Mouse (Mus musculus) heart, adult 2 months (tissue): ENCODE data around the gene Gramd1b. TPM values are rescaled to one million over a fixed set of nuclear protein-coding genes. Genes with fewer than 3 reads are reported as not detected.

Experiments
- DNase-seq, 2 experiments: peaks; one replicate each; pipeline ENCODE4 v3.0.0; 2021
- H3K27ac ChIP-seq: fragments of 200-600 bp; 2 replicates; pipeline ENCODE4 v1.8.1; 2022
- H3K27me3 ChIP-seq: fragments of 200-500 bp; 2 replicates; pipeline ENCODE4 v1.6.1; 2012; ENCODE audit warnings: mild to moderate bottlenecking, low read length, inconsistent platforms, mixed read lengths; ENCODE audit not compliant: control insufficient read depth, insufficient read depth
- H3K36me3 ChIP-seq: fragments of 200-500 bp; 2 replicates; pipeline ENCODE4 v1.6.1; 2012; ENCODE audit warnings: low read length, inconsistent platforms; ENCODE audit not compliant: control insufficient read depth, insufficient read depth
- H3K4me1 ChIP-seq: fragments of 200-500 bp; 2 replicates; pipeline ENCODE4 v1.6.1; 2011; ENCODE audit warnings: low read length; ENCODE audit not compliant: control insufficient read depth, insufficient read depth
- H3K4me3 ChIP-seq: fragments of 200-600 bp; 2 replicates; pipeline ENCODE4 v1.8.1; 2022
- H3K79me2 ChIP-seq: fragments of 200-500 bp; replicated peaks from 2 replicates; pipeline ENCODE4 v1.6.1; 2012; ENCODE audit warnings: mild to moderate bottlenecking, inconsistent platforms, low read length, moderate library complexity, mixed read lengths; ENCODE audit not compliant: control insufficient read depth, insufficient read depth
- H3K9ac ChIP-seq: fragments of 200-500 bp; 2 replicates; pipeline ENCODE4 v1.6.1; 2012; ENCODE audit warnings: low read depth, mild to moderate bottlenecking, control low read depth, inconsistent platforms, low read length, mixed read lengths
- CTCF ChIP-seq: fragments of 200-600 bp; IDR thresholded peaks from 2 replicates; pipeline ENCODE4 v1.8.1; 2022; ENCODE audit warnings: antibody characterized with exemption, mild to moderate bottlenecking, moderate library complexity
- EP300 ChIP-seq: fragments of 200-500 bp; IDR thresholded peaks from 2 replicates; pipeline ENCODE4 v1.6.1; 2011; ENCODE audit warnings: low read depth, low read length, control low read depth; ENCODE audit not compliant: insufficient read depth
- POLR2A ChIP-seq: fragments of 200-500 bp; IDR thresholded peaks from 2 replicates; pipeline ENCODE4 v1.6.1; 2011; ENCODE audit warnings: mild to moderate bottlenecking, low read depth, low read length, control low read depth; ENCODE audit not compliant: insufficient read depth
- WGBS: fragments of 180-500 bp; shearing (Covaris S2); methylation state at CpG from one replicate; pipeline ENCODE4 v1.1.7; 2018; 5-methylcytosine and 5-hydroxymethylcytosine counted together
- intact Hi-C: fragments of 180-260 bp; cut with DNase I; formaldehyde crosslinking; loops from one replicate; pipeline ENCODE4 v1.15.1; 2025
- polyA plus RNA-seq: library from polyadenylated mRNA; depleted of rRNA; stranded (reverse); fragments of >200 nt; gene quantifications from 2 replicates; pipeline ENCODE4 v1.2.3, GENCODE M21; 2012
- total RNA-seq, 2 experiments: library from RNA; stranded (reverse); gene quantifications; 2 replicates each; pipeline ENCODE4 v1.2.3; 2021

Gramd1b gene
- total and polyA plus RNA-seq, 3 experiments = 16.9 to 25.0 (median 17.3) TPM

GRCm38 (mm10) chr9:40418803-40419202 lies 112.4 kb downstream of the Gramd1b start:
- peak in 1 of 2 experiments; percentile 38 for DNase-seq
- peaks cover 3% of the 10 kb centered on the region; the same call in 1 of the 2 replicates for H3K36me3 ChIP-seq
- peak overlapping the region; percentile 65 for H3K27ac ChIP-seq
- H3K9ac ChIP-seq = peak overlapping the region; percentile 17; the same call in 1 of the 2 replicates
- peaks cover 6% of the 10 kb centered on the region; the same call in 1 of the 2 replicates for H3K4me1 ChIP-seq
- 0 out of 2 replicates have a peak overlapping the region, but pooled peaks have one; percentile 6 for H3K4me3 ChIP-seq
- no peaks in the 10 kb centered on the region for H3K27me3 ChIP-seq
- WGBS = 67% methylated on average over 5 of the region's 5 CpGs
- TF ChIP-seq POLR2A (no peak), EP300 (no peak), CTCF (no peak)
- H3K79me2 ChIP-seq = no peaks in the 10 kb centered on the region
- intact Hi-C loops = loop anchor here (5.0 kb wide), 1 partner anchor 87 kb away; no protein-coding TSS in a partner anchor

GRCm38 (mm10) chr9:40416150-40416549 lies 115.0 kb downstream of the Gramd1b start:
- peak; percentile 62 for TF ChIP-seq CTCF
- no peak for TF ChIP-seq POLR2A
- Histone ChIP-seq H3K27me3 (no peaks in the 10 kb centered on the region), H3K79me2 (no peaks in the 10 kb centered on the region), H3K4me3 (no peak overlapping the region), H3K36me3 (no peaks in the 10 kb centered on the region), H3K9ac (no peak overlapping the region), H3K27ac (no peak overlapping the region), H3K4me1 (peaks cover 3% of the 10 kb centered on the region; the same call in 1 of the 2 replicates)
- 77% methylated on average over 7 of the region's 7 CpGs for WGBS
- intact Hi-C loops = loop anchor here (5.0 kb wide), 1 partner anchor 84 kb away; no protein-coding TSS in a partner anchor
- no peak for DNase-seq

- DNase-seq = peak; percentile 40 to 53
- Histone ChIP-seq H3K79me2 (no peaks in the 10 kb centered on the region), H3K27me3 (no peaks in the 10 kb centered on the region), H3K4me3 (peak overlapping the region; percentile 58), H3K27ac (peak overlapping the region; percentile 67), H3K36me3 (no peaks in the 10 kb centered on the region), H3K4me1 (peaks cover 3% of the 10 kb centered on the region; the same call in 1 of the 2 replicates), H3K9ac (peak overlapping the region; percentile 13)
- TF ChIP-seq CTCF = peak; percentile 78
- no peak for TF ChIP-seq EP300
- intact Hi-C loops = loop anchor here (1.0 to 5.0 kb wide), 4 partner anchors 40 to 168 kb away; no protein-coding TSS in a partner anchor
- WGBS = 30% methylated on average over 18 of the region's 18 CpGs
Measured at GRCm38 (mm10) chr9:40414904-40415766, 116.0 kb downstream of the Gramd1b start.

- WGBS = 5% methylated on average over 15 of the region's 15 CpGs
- intact Hi-C loops = loop anchor here (2.0 kb wide), 1 partner anchor 40 kb away; no protein-coding TSS in a partner anchor
Measured at GRCm38 (mm10) chr9:40414498-40414903, 116.7 kb downstream of the Gramd1b start.

GRCm38 (mm10) chr9:40413601-40414000 lies 117.6 kb downstream of the Gramd1b start:
- no peaks in the 10 kb centered on the region for H3K27me3 ChIP-seq

More at GRCm38 (mm10) chr9:40414498-40414903, 116.7 kb downstream of the Gramd1b start:
- DNase-seq = peak; percentile 79 to 84
- Histone ChIP-seq H3K27ac (peak overlapping the region; percentile 67), H3K36me3 (no peaks in the 10 kb centered on the region), H3K79me2 (no peaks in the 10 kb centered on the region), H3K4me3 (peak overlapping the region; percentile 58), H3K27me3 (no peaks in the 10 kb centered on the region), H3K9ac (peak overlapping the region; percentile 13), H3K4me1 (peaks cover 3% of the 10 kb centered on the region; the same call in 1 of the 2 replicates)
- TF ChIP-seq EP300 (no peak), CTCF (no peak), POLR2A (peak; percentile 91)

GRCm38 (mm10) chr9:40412931-40413330 lies 118.3 kb downstream of the Gramd1b start:
- H3K79me2 ChIP-seq = no peaks in the 10 kb centered on the region
- WGBS = 87% methylated on average over 14 of the region's 14 CpGs
- peaks cover 1% of the 10 kb centered on the region; the same call in 1 of the 2 replicates for H3K4me1 ChIP-seq
- no peak overlapping the region for H3K27ac ChIP-seq
- no peaks in the 10 kb centered on the region for H3K27me3 ChIP-seq
- no peaks in the 10 kb centered on the region for H3K36me3 ChIP-seq
- H3K4me3 ChIP-seq = no peak overlapping the region
- intact Hi-C loops = no loop called here
- no peak for DNase-seq
- no peak for TF ChIP-seq EP300
- no peak for TF ChIP-seq POLR2A
- no peak for TF ChIP-seq CTCF
- H3K9ac ChIP-seq = no peak overlapping the region

More at GRCm38 (mm10) chr9:40413601-40414000, 117.6 kb downstream of the Gramd1b start:
- 79% methylated on average over 4 of the region's 4 CpGs for WGBS
- H3K4me3 ChIP-seq = no peak overlapping the region
- no peak overlapping the region for H3K9ac ChIP-seq
- H3K79me2 ChIP-seq = no peaks in the 10 kb centered on the region
- no peak for DNase-seq
- H3K4me1 ChIP-seq = peaks cover 1% of the 10 kb centered on the region; the same call in 1 of the 2 replicates
- TF ChIP-seq POLR2A (no peak), CTCF (no peak), EP300 (no peak)
- H3K36me3 ChIP-seq = no peaks in the 10 kb centered on the region
- H3K27ac ChIP-seq = no peak overlapping the region
- intact Hi-C loops = no loop called here
